Mouse (Mus musculus): ENCODE results near the gene Dcakd. TPM values are rescaled to one million over a fixed set of nuclear protein-coding genes. Genes with fewer than 3 reads are reported as not detected.

The Dcakd gene
- polyA plus RNA-seq, 1 experiment from 2014 or later: 137 TPM

DNA sequence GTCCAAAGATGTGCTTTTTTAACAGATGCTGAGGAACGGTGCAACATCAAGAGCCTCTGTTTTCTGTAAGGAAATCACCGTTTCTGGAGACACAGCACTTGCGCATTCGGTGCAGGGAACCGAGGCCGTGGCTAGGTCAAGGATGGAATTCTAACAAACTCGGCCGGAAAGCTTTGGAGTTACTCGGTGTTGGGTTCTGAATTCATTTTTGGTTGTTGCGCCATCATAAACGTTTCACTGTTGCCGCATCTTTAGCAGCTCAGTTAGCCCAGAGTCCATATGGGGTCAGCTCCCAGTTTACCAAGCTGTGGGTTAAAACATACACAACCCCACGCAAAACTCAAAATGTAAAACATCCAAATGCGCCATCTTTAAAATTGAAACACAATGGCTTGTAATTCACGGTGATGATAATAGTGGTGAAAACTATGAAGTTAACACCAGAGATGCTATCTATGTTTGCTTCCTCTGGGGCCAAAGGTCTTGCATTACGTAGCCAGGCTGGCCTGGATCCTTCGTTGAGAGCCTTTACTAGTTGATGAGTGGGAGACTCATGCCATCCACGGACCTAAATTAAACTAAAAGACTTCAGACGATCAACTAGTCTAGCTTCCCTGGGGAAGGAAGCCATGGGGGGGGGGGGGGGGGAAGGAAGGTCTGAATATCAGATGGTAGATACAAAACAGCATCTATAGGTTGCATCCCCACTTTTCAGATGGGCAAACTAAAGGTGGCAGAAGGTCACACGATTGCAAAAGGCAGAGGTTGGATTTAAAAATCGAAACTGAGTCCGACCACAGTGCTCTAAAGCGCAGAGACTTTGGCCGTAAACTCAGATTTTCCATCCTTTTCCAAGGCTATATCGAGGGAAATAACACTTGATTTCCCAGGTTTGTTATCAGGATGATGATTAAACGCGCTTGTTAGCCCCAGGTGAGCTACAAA, 12.0 kb downstream of the Dcakd start:
- Histone ChIP-seq H3K4me1 (peaks cover 15% of the 10 kb centered on the region), H3K27me3 (ENCODE audit: insufficient read depth, poor library complexity, severe bottlenecking) (no peaks in the 10 kb centered on the region), H3K36me3 (peaks cover 34% of the 10 kb centered on the region), H3K9me3 (no peaks in the 10 kb centered on the region), H3K27ac (peak overlapping the region; percentile 94), H3K4me3 (peak overlapping the region; percentile 79)
- WGBS: 49% methylated on average over 27 of the region's 27 CpGs
- DNase-seq (ENCODE audit: low spot score): no peak

DNA sequence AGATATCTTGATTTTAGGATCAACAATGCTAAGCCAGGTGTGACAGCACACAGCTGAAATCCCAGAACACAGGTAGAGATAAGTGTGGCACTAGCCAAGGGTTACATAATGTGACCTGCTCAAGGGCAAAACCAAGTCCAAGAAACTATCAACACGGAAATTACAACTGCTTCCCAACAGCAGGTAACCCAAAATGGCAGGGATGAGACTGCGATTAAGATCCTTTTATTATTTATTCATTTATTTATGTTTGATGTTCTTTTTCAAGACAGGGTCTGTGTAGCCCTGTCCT, 17.0 kb downstream of the Dcakd start:
- Histone ChIP-seq H3K36me3 (peaks cover 54% of the 10 kb centered on the region), H3K9me3 (no peaks in the 10 kb centered on the region), H3K4me1 (peaks cover 46% of the 10 kb centered on the region), H3K27ac (no peak overlapping the region), H3K27me3 (ENCODE audit: insufficient read depth, poor library complexity, severe bottlenecking) (no peaks in the 10 kb centered on the region), H3K4me3 (no peak overlapping the region)
- WGBS: 84% methylated on average over 2 of the region's 2 CpGs
- no peak for DNase-seq (ENCODE audit: low spot score)

DNA sequence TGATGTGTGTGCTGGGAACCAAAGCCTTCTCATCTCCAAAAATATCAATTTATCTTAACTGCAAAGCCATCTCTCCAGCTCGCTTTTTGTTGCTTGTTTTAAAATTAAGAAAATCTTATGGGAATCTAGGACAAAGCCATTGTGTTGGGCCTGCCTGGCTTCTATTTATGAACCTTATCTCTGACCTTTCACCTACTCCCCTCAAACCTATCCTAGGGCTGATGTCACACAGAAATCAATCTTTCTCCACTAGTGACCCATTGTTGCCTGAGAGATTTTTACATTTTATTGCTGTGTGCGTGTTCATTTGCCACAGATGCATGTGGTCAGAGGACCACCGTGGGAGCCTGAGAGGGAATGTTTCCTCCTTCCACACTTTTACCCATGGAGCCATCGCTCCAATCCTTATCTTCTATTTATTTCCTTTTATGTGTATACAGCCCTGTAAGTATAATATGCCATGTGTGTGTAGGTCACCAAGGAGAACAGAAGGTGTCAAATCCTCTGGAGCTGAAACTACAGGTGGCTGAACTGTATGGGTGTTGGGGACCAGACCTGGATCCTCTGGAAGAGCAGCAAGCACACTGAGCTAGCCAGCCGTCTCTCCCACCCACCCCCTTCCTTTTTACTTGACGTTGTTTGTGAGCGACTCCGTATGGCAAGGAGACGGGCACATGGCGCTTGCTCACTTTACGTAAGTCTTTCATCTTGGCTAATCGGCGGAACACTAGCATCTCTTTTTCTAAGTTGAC, 17.5 kb downstream of the Dcakd start:
- H3K36me3 ChIP-seq: peaks cover 55% of the 10 kb centered on the region
- no peaks in the 10 kb centered on the region for H3K27me3 ChIP-seq (ENCODE audit: insufficient read depth, poor library complexity, severe bottlenecking)
- H3K4me3 ChIP-seq: no peak overlapping the region
- no peaks in the 10 kb centered on the region for H3K9me3 ChIP-seq
- DNase-seq (ENCODE audit: low spot score): peak; percentile 67
- H3K27ac ChIP-seq: no peak overlapping the region
- H3K4me1 ChIP-seq: peaks cover 43% of the 10 kb centered on the region
- WGBS: 75% methylated on average over 13 of the region's 13 CpGs

DNA sequence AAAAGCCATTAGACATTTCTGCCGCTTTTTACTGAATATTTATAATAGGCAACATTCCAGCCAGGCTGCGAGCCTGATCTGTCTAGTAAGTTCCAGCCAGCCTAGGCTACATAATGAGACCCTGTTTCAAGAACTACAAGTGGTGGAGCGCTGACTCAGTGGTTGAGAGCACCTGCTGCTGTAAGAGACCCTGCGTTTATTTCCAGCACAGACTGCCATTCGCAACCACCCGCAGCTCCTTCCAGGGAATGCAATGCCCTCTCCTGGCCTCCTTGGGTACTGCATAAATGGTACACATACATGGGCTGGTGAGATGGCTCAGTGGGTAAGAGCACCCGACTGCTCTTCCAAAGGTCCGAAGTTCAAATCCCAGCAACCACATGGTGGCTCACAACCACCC, 18.9 kb downstream of the Dcakd start:
- no peaks in the 10 kb centered on the region for H3K9me3 ChIP-seq
- no peaks in the 10 kb centered on the region for H3K27me3 ChIP-seq (ENCODE audit: insufficient read depth, poor library complexity, severe bottlenecking)
- peak; percentile 73 for DNase-seq (ENCODE audit: low spot score)
- H3K36me3 ChIP-seq: peaks cover 49% of the 10 kb centered on the region
- H3K4me1 ChIP-seq: peaks cover 39% of the 10 kb centered on the region
- no peak overlapping the region for H3K4me3 ChIP-seq
- no peak overlapping the region for H3K27ac ChIP-seq
- 89% methylated on average over 8 of the region's 8 CpGs for WGBS

DNA sequence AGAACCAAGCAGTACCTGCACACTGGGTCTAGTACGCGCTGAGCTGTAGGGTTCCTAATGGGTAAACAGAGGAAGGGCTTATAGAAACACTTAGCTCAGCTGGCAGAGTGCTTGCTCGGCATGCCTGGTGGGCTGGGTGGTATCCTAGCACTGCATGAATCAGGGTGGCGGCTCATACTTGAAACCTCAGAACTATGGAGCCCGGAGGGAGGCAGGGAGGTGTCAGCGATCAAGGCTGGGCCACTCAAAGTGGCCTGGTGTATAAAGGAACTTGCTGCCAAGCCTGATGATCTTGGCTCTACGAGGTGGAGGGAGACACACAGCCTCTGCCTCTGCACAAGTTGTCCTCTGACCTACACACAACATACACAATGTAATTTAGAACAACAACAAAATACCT, 19.6 kb downstream of the Dcakd start:
- peaks cover 39% of the 10 kb centered on the region for H3K4me1 ChIP-seq
- no peak overlapping the region for H3K27ac ChIP-seq
- no peak overlapping the region for H3K4me3 ChIP-seq
- 89% methylated on average over 7 of the region's 7 CpGs for WGBS
- H3K27me3 ChIP-seq (ENCODE audit: insufficient read depth, poor library complexity, severe bottlenecking): no peaks in the 10 kb centered on the region
- H3K36me3 ChIP-seq: peaks cover 50% of the 10 kb centered on the region
- DNase-seq (ENCODE audit: low spot score): no peak
- H3K9me3 ChIP-seq: no peaks in the 10 kb centered on the region

DNA sequence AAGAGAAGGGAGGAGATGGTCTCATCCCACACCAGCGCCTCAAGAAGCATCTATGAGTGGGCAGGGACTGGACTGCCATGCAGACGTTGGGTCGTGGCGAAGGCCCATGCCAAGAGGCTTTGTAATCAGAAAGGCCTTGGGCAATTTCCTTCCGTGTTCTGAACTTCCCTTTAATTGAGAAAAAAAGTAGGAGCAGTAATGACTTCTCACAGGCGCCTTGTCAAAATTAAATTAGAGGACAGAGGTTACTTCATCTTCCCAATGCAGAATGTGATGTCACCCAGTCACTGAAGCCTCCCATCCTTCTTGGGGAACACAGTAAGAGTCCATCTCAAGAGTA, 21.2 kb downstream of the Dcakd start:
- H3K9me3 ChIP-seq: no peaks in the 10 kb centered on the region
- 81% methylated on average over 6 of the region's 6 CpGs for WGBS

DNA sequence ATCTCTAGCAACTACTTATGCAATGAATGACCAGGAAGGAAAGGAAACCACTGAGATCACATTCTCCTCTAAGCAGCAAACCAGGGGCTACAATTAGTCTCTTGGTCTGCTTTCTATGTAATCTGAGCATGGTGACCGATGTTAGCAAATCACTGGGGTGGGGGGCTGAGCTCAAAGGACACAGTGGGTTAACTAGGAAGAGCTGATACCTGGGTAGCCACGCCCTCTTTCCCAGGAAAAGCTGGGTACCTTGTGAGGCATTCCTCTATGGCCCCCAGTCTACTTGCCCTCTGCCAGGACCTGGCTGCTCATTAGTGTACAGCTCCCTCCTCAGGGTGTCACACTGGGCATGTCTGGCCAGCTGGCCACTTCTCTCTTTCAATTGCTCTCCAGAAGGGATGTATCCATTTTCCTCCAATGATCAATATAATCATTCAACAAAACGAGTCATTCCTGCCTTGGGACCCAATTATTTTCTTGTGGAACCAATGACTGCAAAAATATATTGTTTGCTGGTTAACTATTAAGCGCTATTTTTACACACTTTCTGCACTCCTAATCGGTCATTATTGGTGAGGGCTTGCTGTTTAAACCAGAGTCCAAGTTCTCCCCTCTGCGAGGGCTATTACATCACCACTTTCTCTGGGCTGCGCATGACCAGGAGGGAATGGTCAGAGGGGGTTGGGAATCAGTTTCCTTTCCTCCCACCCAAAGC, 21.7 kb downstream of the Dcakd start:
- Histone ChIP-seq H3K4me3 (no peak overlapping the region), H3K27ac (no peak overlapping the region), H3K9me3 (no peaks in the 10 kb centered on the region), H3K36me3 (peaks cover 39% of the 10 kb centered on the region), H3K27me3 (ENCODE audit: insufficient read depth, poor library complexity, severe bottlenecking) (no peaks in the 10 kb centered on the region), H3K4me1 (peaks cover 44% of the 10 kb centered on the region)
- 81% methylated on average over 7 of the region's 7 CpGs for WGBS
- DNase-seq (ENCODE audit: low spot score): peak; percentile 61

More for the DNA sequence above, 21.2 kb downstream of the Dcakd start:
- Histone ChIP-seq H3K4me3 (no peak overlapping the region), H3K27ac (0 out of 2 replicates have a peak overlapping the region, but pooled peaks have one; percentile 6), H3K4me1 (peaks cover 44% of the 10 kb centered on the region), H3K27me3 (ENCODE audit: insufficient read depth, poor library complexity, severe bottlenecking) (no peaks in the 10 kb centered on the region), H3K36me3 (peaks cover 44% of the 10 kb centered on the region)
- DNase-seq (ENCODE audit: low spot score): no peak

DNA sequence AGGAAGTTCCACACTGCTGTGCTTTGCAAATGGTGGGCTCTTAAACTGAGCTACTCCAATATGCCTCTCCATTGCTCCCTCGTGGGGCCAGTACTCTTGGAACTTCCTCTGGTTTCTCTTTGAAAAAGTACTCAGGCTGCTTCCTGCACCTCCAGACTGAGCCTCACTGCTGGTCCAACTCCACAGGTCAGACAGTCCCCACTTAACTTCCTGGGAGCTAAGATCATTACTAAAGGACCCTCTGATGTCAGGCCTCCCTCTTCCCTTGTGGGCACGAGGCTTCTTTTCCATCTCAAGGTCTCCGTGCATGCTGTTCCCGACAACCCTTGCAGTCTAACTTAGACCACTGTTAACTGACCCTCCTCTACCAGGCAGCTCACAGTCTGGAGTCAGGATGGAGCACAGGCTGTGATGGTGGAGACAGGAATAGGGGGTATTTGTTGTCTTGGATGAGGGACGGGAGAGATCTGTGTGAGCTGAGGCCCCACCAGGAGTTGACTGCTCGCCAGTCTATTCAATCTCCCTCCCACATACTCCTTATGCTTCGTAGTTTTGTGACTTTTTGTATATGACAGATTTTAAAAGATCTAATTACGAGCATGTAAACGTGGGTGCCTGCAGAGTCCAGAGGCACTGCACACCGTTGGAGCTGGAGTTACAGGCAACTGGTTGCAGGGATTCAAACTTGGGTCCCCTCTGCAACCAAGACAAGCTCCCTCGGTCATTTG, 22.7 kb downstream of the Dcakd start:
- peak; percentile 62 for DNase-seq (ENCODE audit: low spot score)
- Histone ChIP-seq H3K27me3 (ENCODE audit: insufficient read depth, poor library complexity, severe bottlenecking) (no peaks in the 10 kb centered on the region), H3K27ac (no peak overlapping the region), H3K36me3 (peaks cover 37% of the 10 kb centered on the region), H3K4me1 (peaks cover 46% of the 10 kb centered on the region), H3K9me3 (no peaks in the 10 kb centered on the region), H3K4me3 (no peak overlapping the region)
- WGBS: 83% methylated on average over 11 of the region's 11 CpGs

DNA sequence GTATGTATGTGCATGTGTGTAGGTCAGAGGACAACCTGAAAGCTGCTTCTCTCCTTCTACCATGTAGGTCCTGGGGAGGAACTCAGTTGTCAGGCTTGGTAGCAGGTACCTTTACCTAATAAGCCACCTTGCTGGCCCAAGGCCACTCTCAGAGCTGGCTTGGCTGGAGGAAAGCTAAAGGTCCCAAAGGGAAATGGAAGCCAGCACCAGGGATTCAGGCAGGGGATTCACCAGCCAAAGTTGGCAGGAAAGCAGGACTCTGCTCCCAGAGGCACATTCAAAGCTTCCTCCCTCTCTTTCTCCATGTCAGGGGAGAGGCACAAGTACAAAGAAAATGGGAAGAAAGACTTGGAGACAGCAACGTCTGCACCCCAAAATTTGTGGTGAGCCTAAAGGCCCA, 23.3 kb downstream of the Dcakd start:
- Histone ChIP-seq H3K4me3 (no peak overlapping the region), H3K27ac (no peak overlapping the region), H3K36me3 (peaks cover 42% of the 10 kb centered on the region), H3K4me1 (peaks cover 48% of the 10 kb centered on the region), H3K27me3 (ENCODE audit: insufficient read depth, poor library complexity, severe bottlenecking) (no peaks in the 10 kb centered on the region), H3K9me3 (no peaks in the 10 kb centered on the region)
- 80% methylated on average over 1 of the region's 1 CpGs for WGBS
- DNase-seq (ENCODE audit: low spot score): no peak

DNA sequence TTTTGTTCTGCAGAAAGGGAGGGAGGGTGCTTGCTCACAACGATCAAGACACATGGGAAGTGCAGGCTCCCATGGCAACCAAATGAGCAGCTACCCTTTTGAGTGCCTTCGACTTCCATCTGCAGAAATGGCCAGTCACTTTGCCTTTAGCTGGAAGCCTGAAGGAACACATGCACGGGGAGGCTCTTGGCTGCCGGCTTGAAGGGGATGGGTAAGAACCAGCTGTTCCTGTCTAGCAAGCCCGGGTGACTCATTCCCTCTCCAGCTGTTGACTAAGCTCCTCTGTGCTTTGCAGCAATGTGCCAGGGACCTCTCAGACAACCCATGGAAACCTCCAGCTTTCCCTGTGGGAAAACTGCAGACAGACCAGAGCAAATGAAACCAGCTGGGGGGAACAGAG, 24.9 kb downstream of the Dcakd start:
- Histone ChIP-seq H3K4me3 (no peak overlapping the region), H3K9me3 (no peaks in the 10 kb centered on the region), H3K27me3 (ENCODE audit: insufficient read depth, poor library complexity, severe bottlenecking) (no peaks in the 10 kb centered on the region), H3K27ac (no peak overlapping the region), H3K4me1 (peaks cover 59% of the 10 kb centered on the region), H3K36me3 (peaks cover 52% of the 10 kb centered on the region)
- DNase-seq (ENCODE audit: low spot score): peak; percentile 76
- 62% methylated on average over 5 of the region's 5 CpGs for WGBS

DNA sequence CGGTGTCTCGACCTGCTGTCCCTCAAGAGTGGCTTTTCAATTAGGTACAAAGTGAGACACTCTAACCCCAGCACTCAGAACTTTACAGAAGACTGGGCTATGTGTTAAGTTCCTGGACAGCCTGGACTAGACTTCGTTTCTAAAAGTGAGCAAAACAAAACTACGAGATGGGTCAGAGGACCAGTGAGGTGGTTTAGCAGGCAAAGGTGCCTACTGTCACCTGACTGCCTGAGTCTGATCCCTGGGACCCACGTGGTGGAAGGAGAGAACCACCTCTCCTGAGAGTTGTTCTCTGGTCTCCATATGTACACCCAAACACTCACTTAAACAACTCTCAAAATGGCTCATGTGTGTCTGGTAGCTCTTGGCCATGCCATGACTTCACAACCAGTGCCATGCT, 27.1 kb downstream of the Dcakd start:
- WGBS: 64% methylated on average over 5 of the region's 5 CpGs
- DNase-seq (ENCODE audit: low spot score): peak; percentile 63

DNA sequence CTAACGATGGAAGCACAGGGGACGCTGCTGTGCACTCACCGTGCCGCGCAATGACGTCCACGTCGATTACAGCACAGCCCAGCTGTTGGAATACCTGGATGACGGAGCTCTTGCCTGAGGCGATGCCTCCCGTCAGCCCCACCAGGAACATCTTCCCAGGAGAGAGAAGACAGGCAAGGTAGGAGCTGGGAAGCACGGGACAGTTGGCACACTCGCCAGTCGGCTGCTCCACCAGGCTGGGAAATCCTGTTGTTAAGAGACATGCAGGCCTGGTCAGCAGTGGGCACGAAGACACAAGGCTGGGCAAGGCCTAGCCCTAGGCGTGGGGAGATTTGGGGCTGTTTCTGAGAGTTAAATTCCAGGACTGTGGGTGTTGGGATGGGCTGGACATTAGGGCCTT, 28.0 kb downstream of the Dcakd start:
- peaks cover 47% of the 10 kb centered on the region for H3K4me1 ChIP-seq
- no peak for DNase-seq (ENCODE audit: low spot score)
- peaks cover 63% of the 10 kb centered on the region for H3K36me3 ChIP-seq
- peak overlapping the region; percentile 79; the same call in 1 of the 2 replicates for H3K27ac ChIP-seq
- no peaks in the 10 kb centered on the region for H3K27me3 ChIP-seq (ENCODE audit: insufficient read depth, poor library complexity, severe bottlenecking)
- WGBS: 90% methylated on average over 16 of the region's 16 CpGs
- H3K4me3 ChIP-seq: no peak overlapping the region
- H3K9me3 ChIP-seq: no peaks in the 10 kb centered on the region

More for the DNA sequence above, 27.1 kb downstream of the Dcakd start:
- H3K36me3 ChIP-seq: peaks cover 54% of the 10 kb centered on the region
- no peaks in the 10 kb centered on the region for H3K9me3 ChIP-seq
- no peak overlapping the region for H3K27ac ChIP-seq
- H3K4me1 ChIP-seq: peaks cover 48% of the 10 kb centered on the region
- no peaks in the 10 kb centered on the region for H3K27me3 ChIP-seq (ENCODE audit: insufficient read depth, poor library complexity, severe bottlenecking)
- H3K4me3 ChIP-seq: no peak overlapping the region
